Mouse (Mus musculus) liver, adult 2 months (tissue): ENCODE results near the gene Dmbx1. TPM values are rescaled to one million over a fixed set of nuclear protein-coding genes. Genes with fewer than 3 reads are reported as not detected.

Experiments used
- DNase-seq: peaks from one replicate; pipeline ENCODE4 v3.0.0-alpha.2; 2011; ENCODE audit warnings: low read depth, low spot score; ENCODE audit errors: extremely low read depth
- H3K27ac ChIP-seq: fragments of 200-500 bp; replicated peaks from 2 replicates; pipeline ENCODE4 v1.5.1; 2012; ENCODE audit warnings: low read depth, mild to moderate bottlenecking, control low read depth, inconsistent platforms, low read length; ENCODE audit not compliant: insufficient read depth
- H3K27me3 ChIP-seq: fragments of 200-500 bp; 2 replicates; pipeline ENCODE4 v1.6.1; 2012; ENCODE audit warnings: mild to moderate bottlenecking, moderate library complexity, low read length, inconsistent platforms; ENCODE audit not compliant: control insufficient read depth, insufficient read depth
- H3K36me3 ChIP-seq: fragments of 200-500 bp; 2 replicates; pipeline ENCODE4 v1.6.1; 2012; ENCODE audit warnings: low read length, inconsistent platforms; ENCODE audit not compliant: control insufficient read depth, insufficient read depth
- H3K4me1 ChIP-seq: fragments of 200-500 bp; 2 replicates; pipeline ENCODE4 v1.6.1; 2011; ENCODE audit warnings: low read length; ENCODE audit not compliant: control insufficient read depth, insufficient read depth
- H3K4me3 ChIP-seq: fragments of 200-500 bp; 2 replicates; pipeline ENCODE4 v1.5.1; 2011; ENCODE audit warnings: low read depth, mild to moderate bottlenecking, control low read depth, low read length, moderate library complexity; ENCODE audit not compliant: insufficient read depth
- H3K79me2 ChIP-seq: fragments of 200-500 bp; 2 replicates; pipeline ENCODE4 v1.6.1; 2012; ENCODE audit warnings: inconsistent platforms, mild to moderate bottlenecking, low read length, moderate library complexity; ENCODE audit not compliant: control insufficient read depth, insufficient read depth
- H3K9ac ChIP-seq: fragments of 200-500 bp; 2 replicates; pipeline ENCODE4 v1.6.1; 2012; ENCODE audit warnings: low read depth, mild to moderate bottlenecking, control low read depth, inconsistent platforms, low read length
- CTCF ChIP-seq: fragments of 200-500 bp; IDR thresholded peaks from 2 replicates; pipeline ENCODE4 v1.5.1; 2011; ENCODE audit warnings: low read depth, low read length, control low read depth
- POLR2A ChIP-seq: fragments of 200-500 bp; IDR thresholded peaks from 2 replicates; pipeline ENCODE4 v1.6.1; 2011; ENCODE audit warnings: low read length, control low read depth; ENCODE audit not compliant: insufficient read depth; ENCODE audit errors: extremely low read depth
- WGBS: fragments of 180-500 bp; shearing (Covaris S2); methylation state at CpG from one replicate; pipeline ENCODE4 v1.1.7; 2018; 5-methylcytosine and 5-hydroxymethylcytosine counted together
- polyA plus RNA-seq: library from polyadenylated mRNA; depleted of rRNA; stranded (reverse); fragments of >200 nt; gene quantifications from 2 replicates; pipeline ENCODE4 v1.2.3, GENCODE M21; 2012
- total RNA-seq: library from RNA; depleted of rRNA; stranded (reverse); fragments of >200 nt; gene quantifications from 2 replicates; pipeline ENCODE4 v1.2.3, GENCODE M21; 2014

The Dmbx1 gene
- total and polyA plus RNA-seq, 2 experiments, result not detected

GRCm38 (mm10) chr4:115907994-115908393 is 31.7 kb downstream of the Dmbx1 start:
- Histone ChIP-seq H3K9ac (no peak overlapping the region), H3K27ac (no peak overlapping the region), H3K4me1 (peaks cover 9% of the 10 kb centered on the region; the same call in 1 of the 2 replicates), H3K79me2 (no peaks in the 10 kb centered on the region), H3K27me3 (no peaks in the 10 kb centered on the region), H3K4me3 (no peak overlapping the region), H3K36me3 (no peaks in the 10 kb centered on the region)
- DNase-seq, result peak; percentile 95
- WGBS, result 15% methylated on average over 1 of the region's 1 CpGs
- no peak for TF ChIP-seq CTCF
- TF ChIP-seq POLR2A, result no peak

- Histone ChIP-seq H3K36me3 (no peaks in the 10 kb centered on the region), H3K4me1 (peaks cover 9% of the 10 kb centered on the region; the same call in 1 of the 2 replicates), H3K4me3 (no peak overlapping the region), H3K79me2 (no peaks in the 10 kb centered on the region), H3K27me3 (no peaks in the 10 kb centered on the region), H3K27ac (no peak overlapping the region), H3K9ac (no peak overlapping the region)
- WGBS, result 31% methylated on average over 3 of the region's 3 CpGs
- DNase-seq, result peak; percentile 91
- TF ChIP-seq CTCF (no peak), POLR2A (no peak)
Observed at GRCm38 (mm10) chr4:115906791-115907190, 32.9 kb downstream of the Dmbx1 start.

- Histone ChIP-seq H3K4me3 (no peak overlapping the region), H3K4me1 (peaks cover 9% of the 10 kb centered on the region; the same call in 1 of the 2 replicates), H3K9ac (no peak overlapping the region), H3K79me2 (no peaks in the 10 kb centered on the region), H3K27ac (no peak overlapping the region), H3K36me3 (no peaks in the 10 kb centered on the region), H3K27me3 (no peaks in the 10 kb centered on the region; the same call in 1 of the 2 replicates)
- no peak for TF ChIP-seq CTCF
- TF ChIP-seq POLR2A, result no peak
- no peak for DNase-seq
- 54% methylated on average over 7 of the region's 7 CpGs for WGBS
Observed at GRCm38 (mm10) chr4:115905701-115906100, 34.0 kb downstream of the Dmbx1 start.

GRCm38 (mm10) chr4:115904375-115904774 is 35.4 kb downstream of the Dmbx1 start:
- Histone ChIP-seq H3K27ac (no peak overlapping the region), H3K27me3 (no peaks in the 10 kb centered on the region; the same call in 1 of the 2 replicates), H3K36me3 (no peaks in the 10 kb centered on the region), H3K9ac (no peak overlapping the region), H3K79me2 (no peaks in the 10 kb centered on the region), H3K4me3 (no peak overlapping the region), H3K4me1 (peaks cover 9% of the 10 kb centered on the region; the same call in 1 of the 2 replicates)
- no peak for TF ChIP-seq POLR2A
- TF ChIP-seq CTCF, result no peak
- DNase-seq, result peak; percentile 62
- 60% methylated on average over 12 of the region's 12 CpGs for WGBS

- WGBS, result 19% methylated on average over 5 of the region's 5 CpGs
- DNase-seq, result peak; percentile 55
- Histone ChIP-seq H3K79me2 (no peaks in the 10 kb centered on the region), H3K27ac (no peak overlapping the region), H3K4me3 (no peak overlapping the region), H3K36me3 (no peaks in the 10 kb centered on the region), H3K9ac (no peak overlapping the region), H3K27me3 (peaks cover 8% of the 10 kb centered on the region), H3K4me1 (peaks cover 5% of the 10 kb centered on the region; the same call in 1 of the 2 replicates)
- TF ChIP-seq CTCF, result peak; percentile 52; the same call in 1 of the 2 replicates
- no peak for TF ChIP-seq POLR2A
Observed at GRCm38 (mm10) chr4:115902816-115903215, 36.9 kb downstream of the Dmbx1 start.

GRCm38 (mm10) chr4:115897901-115898631 is 41.7 kb downstream of the Dmbx1 start:
- no peak overlapping the region for H3K9ac ChIP-seq
- DNase-seq, result no peak
- WGBS, result 7% methylated on average over 56 of the region's 56 CpGs

More at GRCm38 (mm10) chr4:115897901-115898631, 41.7 kb downstream of the Dmbx1 start:
- Histone ChIP-seq H3K79me2 (no peaks in the 10 kb centered on the region), H3K27ac (no peak overlapping the region), H3K36me3 (no peaks in the 10 kb centered on the region), H3K4me3 (no peak overlapping the region; the same call in 1 of the 2 replicates), H3K4me1 (no peaks in the 10 kb centered on the region), H3K27me3 (peaks cover 9% of the 10 kb centered on the region)
- TF ChIP-seq POLR2A (no peak), CTCF (no peak; the same call in 1 of the 2 replicates)
